Mouse (Mus musculus) CH12.LX (cell line): ENCODE data around the gene Gm37240. TPM values are rescaled to one million over a fixed set of nuclear protein-coding genes. Genes with fewer than 3 reads are reported as not detected.

ENCODE experiments used
- DNase-seq: peaks from one replicate; pipeline ENCODE4 v3.0.0-alpha.2; 2013; ENCODE audit errors: extremely low read depth
- H3K27ac ChIP-seq: 2 replicates; pipeline ENCODE4 v1.5.1; 2012; ENCODE audit warnings: low read depth, mild to moderate bottlenecking, control low read depth, moderate library complexity; ENCODE audit not compliant: insufficient read depth
- H3K27me3 ChIP-seq: replicated peaks from 2 replicates; pipeline ENCODE3; 2012; ENCODE audit warnings: inconsistent platforms
- H3K36me3 ChIP-seq, 2 experiments: replicated peaks in 1 of 2; 2 replicates each; pipeline versions ENCODE3 to v1.6.1; 2012; ENCODE audit warnings: inconsistent platforms in 1 of 2, low read length in 1 of 2, mild to moderate bottlenecking in 1 of 2, mixed read lengths in 1 of 2, moderate library complexity in 1 of 2; ENCODE audit not compliant: control insufficient read depth in 1 of 2, insufficient read depth in 1 of 2
- H3K4me1 ChIP-seq, 2 experiments: 2 replicates each; pipeline ENCODE4 v1.6.1; 2012; ENCODE audit warnings: inconsistent platforms in 1 of 2, moderate library complexity in 1 of 2; ENCODE audit not compliant: insufficient read depth in 2 of 2, control insufficient read depth in 1 of 2
- H3K4me2 ChIP-seq: 2 replicates; pipeline ENCODE4 v1.6.1; 2012; ENCODE audit warnings: low read depth, mild to moderate bottlenecking, control low read depth; ENCODE audit not compliant: poor library complexity, insufficient read depth, severe bottlenecking
- H3K4me3 ChIP-seq, 3 experiments: fragments of 150-350 bp in 1 of 3; sonication (generic) in 1 of 3; replicated peaks in 1 of 3; 2 replicates each; pipeline versions ENCODE3 to v1.5.1; 2011 to 2012; ENCODE audit warnings: low read depth in 2 of 3, low read length in 2 of 3, mild to moderate bottlenecking in 2 of 3, moderate library complexity in 2 of 3, control low read depth in 1 of 3, improper control_type of control experiment in 1 of 3, inconsistent platforms in 1 of 3, mixed read lengths in 1 of 3; ENCODE audit not compliant: poor library complexity in 1 of 3
- H3K79me2 ChIP-seq: replicated peaks from 2 replicates; pipeline ENCODE4 v1.6.1; 2012; ENCODE audit warnings: mild to moderate bottlenecking, moderate library complexity; ENCODE audit not compliant: control insufficient read depth, poor library complexity, insufficient read depth, severe bottlenecking; ENCODE audit errors: extremely low read depth
- H3K9ac ChIP-seq: 2 replicates; pipeline ENCODE4 v1.6.1; 2012; ENCODE audit warnings: low read depth, mild to moderate bottlenecking, control low read depth, moderate library complexity; ENCODE audit not compliant: insufficient read depth
- H3K9me3 ChIP-seq: replicated peaks from 2 replicates; pipeline ENCODE3; 2012; ENCODE audit warnings: low read length, inconsistent platforms, mixed read lengths
- CHD2 ChIP-seq: IDR thresholded peaks from 2 replicates; pipeline ENCODE4 v1.6.1; 2011; ENCODE audit warnings: low read length, improper control_type of control experiment
- CTCF ChIP-seq, 2 experiments: IDR thresholded peaks in 1 of 2; conservative IDR thresholded peaks in 1 of 2; 2 replicates each; pipeline ENCODE4 v1.5.1; 2011 to 2012; ENCODE audit warnings: low read depth in 2 of 2, low read length in 2 of 2, improper control_type of control experiment in 1 of 2, inconsistent platforms in 1 of 2, mild to moderate bottlenecking in 1 of 2, moderate library complexity in 1 of 2
- GABPA ChIP-seq: IDR thresholded peaks from 2 replicates; pipeline ENCODE4 v1.6.1; 2012; ENCODE audit warnings: low read depth, low read length, improper control_type of control experiment, inconsistent platforms; ENCODE audit not compliant: insufficient replicate concordance
- JUND ChIP-seq: conservative IDR thresholded peaks from 2 replicates; pipeline ENCODE4 v1.6.1; 2011; ENCODE audit warnings: low read depth, low read length, improper control_type of control experiment
- KAT2A ChIP-seq: IDR thresholded peaks from 2 replicates; pipeline ENCODE4 v1.6.1; 2012; ENCODE audit warnings: low read length, improper control_type of control experiment, inconsistent platforms; ENCODE audit not compliant: insufficient replicate concordance
- MAFK ChIP-seq: IDR thresholded peaks from 2 replicates; pipeline ENCODE4 v1.6.1; 2011; ENCODE audit warnings: low read length, improper control_type of control experiment; ENCODE audit not compliant: insufficient replicate concordance
- MEF2A ChIP-seq: IDR thresholded peaks from 2 replicates; pipeline ENCODE4 v1.6.1; 2014; ENCODE audit warnings: low read depth, mild to moderate bottlenecking, inconsistent platforms, low read length, improper control_type of control experiment, borderline replicate concordance
- MYC ChIP-seq: IDR thresholded peaks from 2 replicates; pipeline ENCODE4 v1.6.1; 2011; ENCODE audit warnings: low read depth, mild to moderate bottlenecking, improper control_type of control experiment, low read length
- NELFE ChIP-seq: IDR thresholded peaks from 2 replicates; pipeline ENCODE4 v1.6.1; 2011; ENCODE audit warnings: low read depth, low read length, improper control_type of control experiment
- RAD21 ChIP-seq: IDR thresholded peaks from 2 replicates; pipeline ENCODE4 v1.6.1; 2011; ENCODE audit warnings: low read depth, mild to moderate bottlenecking, low read length, improper control_type of control experiment, moderate library complexity
- SMC3 ChIP-seq: IDR thresholded peaks from 2 replicates; pipeline ENCODE4 v1.6.1; 2011; ENCODE audit warnings: low read depth, low read length, improper control_type of control experiment
- TCF12 ChIP-seq: IDR thresholded peaks from 2 replicates; pipeline ENCODE4 v1.6.1; 2014; ENCODE audit warnings: low read depth, mild to moderate bottlenecking, inconsistent platforms, low read length, improper control_type of control experiment
- UBTF ChIP-seq: IDR thresholded peaks from 2 replicates; pipeline ENCODE4 v1.6.1; 2012; ENCODE audit warnings: low read depth, mild to moderate bottlenecking, inconsistent platforms, low read length, improper control_type of control experiment, moderate library complexity
- USF1 ChIP-seq: IDR thresholded peaks from 2 replicates; pipeline ENCODE4 v1.6.1; 2014; ENCODE audit warnings: low read depth, mild to moderate bottlenecking, inconsistent platforms, low read length, improper control_type of control experiment
- ZKSCAN1 ChIP-seq: IDR thresholded peaks from 2 replicates; pipeline ENCODE4 v1.6.1; 2012; ENCODE audit warnings: low read depth, inconsistent platforms, low read length, improper control_type of control experiment, borderline replicate concordance
- dilution Hi-C: fragments of 300-500 bp; cut with MboI; formaldehyde crosslinking; loops from 2 replicates; pipeline ENCODE4 v1.14.3; 2020; ENCODE audit warnings: low sequenced_read_pairs; ENCODE audit not compliant: extremely low pct_unique_long_range_greater_than_20kb, extremely low pct_ligation_motif_present
- in situ Hi-C: fragments of 300-500 bp; cut with MboI; formaldehyde crosslinking; loops from 3 replicates; pipeline ENCODE4 v1.14.3; 2019; ENCODE audit warnings: low sequenced_read_pairs, low pct_ligation_motif_present, low pct_unique_long_range_greater_than_20kb, mixed read lengths
- polyA plus RNA-seq: library from polyadenylated mRNA; unstranded; fragments of >175 nt; gene quantifications from 2 replicates; pipeline ENCODE4 v1.2.1, GENCODE M21; 2012; ENCODE audit warnings: low read depth; ENCODE audit not compliant: insufficient read length
- total RNA-seq, 2 experiments: library from RNA; depleted of rRNA; stranded (reverse); fragments of 300-350 nt in 1 of 2; fragments of >200 nt in 1 of 2; gene quantifications; 2 replicates each; pipeline ENCODE4 v1.2.3; 2012 to 2014

The Gm37240 gene
- total and polyA plus RNA-seq, 3 experiments = 0.08 to 0.19 (median 0.14) TPM

DNA sequence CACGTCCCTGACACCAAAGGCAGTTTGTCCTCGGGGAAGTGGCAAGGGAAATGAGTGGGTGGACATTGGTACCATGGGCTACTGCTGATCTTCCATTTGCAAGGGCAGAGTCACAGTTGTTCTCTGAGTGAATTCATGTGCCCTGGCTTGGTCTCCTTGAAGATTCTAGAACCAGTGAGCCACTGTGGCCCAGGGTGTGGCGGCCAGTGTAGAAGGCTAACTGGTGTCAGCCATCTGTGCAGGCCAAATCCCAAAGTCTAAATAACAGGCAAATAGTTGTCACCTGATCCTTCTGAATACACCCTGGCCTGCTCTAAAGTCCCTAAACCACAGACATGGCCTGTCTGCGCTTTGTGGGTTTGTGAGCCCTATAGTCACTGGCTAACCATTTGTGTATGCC lies 898.4 kb downstream of the Gm37240 start:
- no peaks in the 10 kb centered on the region for H3K36me3 ChIP-seq
- DNase-seq = no peak
- H3K9me3 ChIP-seq = no peaks in the 10 kb centered on the region
- no peaks in the 10 kb centered on the region for H3K27me3 ChIP-seq
- H3K4me3 ChIP-seq = no peak overlapping the region
- no peak overlapping the region for H3K4me2 ChIP-seq
- no peaks in the 10 kb centered on the region for H3K4me1 ChIP-seq
- dilution Hi-C loops = no loop called here
- no peaks in the 10 kb centered on the region for H3K79me2 ChIP-seq
- in situ Hi-C loops = no loop called here
- H3K27ac ChIP-seq = no peak overlapping the region
- no peak overlapping the region for H3K9ac ChIP-seq
- TF ChIP-seq MAFK (no peak), SMC3 (no peak), JUND (no peak), MEF2A (no peak), CTCF (conservative IDR thresholded peaks at IDR 0.05 in 1 of 2, IDR thresholded peaks at IDR 0.05 in 1 of 2; ENCODE audit: low read depth in 2 of 2, low read length in 2 of 2) (no peak), NELFE (no peak), CHD2 (no peak), UBTF (no peak), ZKSCAN1 (no peak), TCF12 (no peak), GABPA (no peak), RAD21 (no peak), MYC (no peak), USF1 (no peak)

DNA sequence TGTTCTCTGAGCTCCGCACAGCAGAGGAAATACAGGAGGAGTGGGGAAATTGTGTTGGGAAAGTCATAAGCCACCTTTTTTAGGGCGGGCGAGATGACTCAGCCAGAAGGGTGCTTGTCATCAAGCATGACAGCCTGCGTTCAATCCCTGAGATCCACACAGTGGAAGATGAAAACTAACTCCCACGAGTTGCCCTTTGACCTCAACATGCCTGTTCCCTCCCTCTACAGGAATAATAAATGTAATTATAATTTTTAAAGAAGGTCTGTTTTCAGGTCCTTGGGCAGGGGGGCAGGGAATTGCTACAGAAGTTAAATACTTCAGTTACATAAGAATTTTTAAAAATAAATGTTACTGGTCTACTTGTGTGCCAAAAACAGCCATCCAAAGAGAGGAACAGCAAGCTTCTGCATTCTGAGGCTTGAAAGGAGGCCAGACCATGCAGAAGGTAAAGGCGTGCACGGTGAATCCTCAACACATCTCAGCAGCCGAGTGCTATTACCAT lies 902.1 kb downstream of the Gm37240 start:
- Histone ChIP-seq H3K27ac (no peak overlapping the region), H3K4me2 (no peak overlapping the region), H3K9me3 (no peaks in the 10 kb centered on the region), H3K4me1 (no peaks in the 10 kb centered on the region), H3K9ac (no peak overlapping the region), H3K79me2 (no peaks in the 10 kb centered on the region), H3K27me3 (no peaks in the 10 kb centered on the region), H3K36me3 (peaks cover under 1 to 10% of the 10 kb centered on the region in 2 experiments), H3K4me3 (no peak overlapping the region)
- DNase-seq = no peak
- dilution Hi-C loops (no loop called here), in situ Hi-C loops (no loop called here)
- TF ChIP-seq MAFK (no peak), KAT2A (no peak)
